Mouse (Mus musculus) left cerebral cortex, adult 9 months (tissue): ENCODE measurements around the gene Osbpl6.

Experiments
- DNase-seq, 2 experiments: peaks; one replicate each; pipeline ENCODE4 v3.0.0; 2022; ENCODE audit warnings: low spot score in 2 of 2

Osbpl6 gene

GRCm38 (mm10) chr2:76406151-76406936 is at the start of gene Osbpl6:
TSS of gene Osbpl6 (plus strand) at chr2:76406508.
- DNase-seq = peak in 1 of 2 experiments; percentile 66

GRCm38 (mm10) chr2:76360226-76360625 is 46.1 kb upstream of the Osbpl6 start, which contains the start of gene Cyct:
TSS of gene Cyct (minus strand) at chr2:76360450.
- no peak for DNase-seq

GRCm38 (mm10) chr2:76362111-76362510 is 44.2 kb upstream of the Osbpl6 start:
- DNase-seq = no peak

GRCm38 (mm10) chr2:76365811-76366210 is 40.5 kb upstream of the Osbpl6 start:
- DNase-seq = no peak

GRCm38 (mm10) chr2:76367188-76367922 is 39.0 kb upstream of the Osbpl6 start:
- peak in 1 of 2 experiments; percentile 82 for DNase-seq

GRCm38 (mm10) chr2:76368861-76369660 is 37.2 kb upstream of the Osbpl6 start:
- DNase-seq = no peak

GRCm38 (mm10) chr2:76369821-76370655 is 36.3 kb upstream of the Osbpl6 start, which contains the start of gene Rbm45:
TSS of gene Rbm45 (plus strand) at chr2:76369984.
- DNase-seq = peak; percentile 45 to 88

GRCm38 (mm10) chr2:76370656-76370922 is 35.7 kb upstream of the Osbpl6 start:
- DNase-seq = no peak

GRCm38 (mm10) chr2:76372244-76372643 is 34.1 kb upstream of the Osbpl6 start:
- no peak for DNase-seq

- no peak for DNase-seq
Measured at GRCm38 (mm10) chr2:76374544-76375206, 31.6 kb upstream of the Osbpl6 start.

GRCm38 (mm10) chr2:76378646-76379045 is 27.7 kb upstream of the Osbpl6 start:
- no peak for DNase-seq

- no peak for DNase-seq
Measured at GRCm38 (mm10) chr2:76386531-76386930, 19.8 kb upstream of the Osbpl6 start.

GRCm38 (mm10) chr2:76400178-76400577 is 6.1 kb upstream of the Osbpl6 start:
- DNase-seq = no peak

GRCm38 (mm10) chr2:76405596-76406150 is 635 bp upstream of the Osbpl6 start:
- peak in 1 of 2 experiments; percentile 11 for DNase-seq

GRCm38 (mm10) chr2:76406937-76407441 is 681 bp downstream of the Osbpl6 start:
- DNase-seq = peak in 1 of 2 experiments; percentile 70

GRCm38 (mm10) chr2:76409526-76409925 is 3.2 kb downstream of the Osbpl6 start:
- no peak for DNase-seq

- no peak for DNase-seq
Measured at GRCm38 (mm10) chr2:76409986-76410385, 3.7 kb downstream of the Osbpl6 start.

GRCm38 (mm10) chr2:76412924-76413323 is 6.6 kb downstream of the Osbpl6 start:
- no peak for DNase-seq

GRCm38 (mm10) chr2:76417446-76418141 is 11.3 kb downstream of the Osbpl6 start:
- no peak for DNase-seq

GRCm38 (mm10) chr2:76418142-76418518 is 11.8 kb downstream of the Osbpl6 start:
- DNase-seq = no peak
